Mouse (Mus musculus): ENCODE data around the gene Slmap.
"Not testable (repeated sequence)": the region's sequence is repeated elsewhere in the genome, so short reads cannot be mapped to it uniquely, and the experiment has no call there.

The Slmap gene

GRCm38 (mm10) chr14:26533821-26534756 is 642 bp downstream of the Slmap start:
- in situ Hi-C loops (cut with MboI; ENCODE audit: unreplicated experiment in 2 of 2): loop anchor here in 1 of 2 experiments (5.0 kb wide), 2 partner anchors 43 to 103 kb away; partner anchors contain the start of gene Arf4

DNA sequence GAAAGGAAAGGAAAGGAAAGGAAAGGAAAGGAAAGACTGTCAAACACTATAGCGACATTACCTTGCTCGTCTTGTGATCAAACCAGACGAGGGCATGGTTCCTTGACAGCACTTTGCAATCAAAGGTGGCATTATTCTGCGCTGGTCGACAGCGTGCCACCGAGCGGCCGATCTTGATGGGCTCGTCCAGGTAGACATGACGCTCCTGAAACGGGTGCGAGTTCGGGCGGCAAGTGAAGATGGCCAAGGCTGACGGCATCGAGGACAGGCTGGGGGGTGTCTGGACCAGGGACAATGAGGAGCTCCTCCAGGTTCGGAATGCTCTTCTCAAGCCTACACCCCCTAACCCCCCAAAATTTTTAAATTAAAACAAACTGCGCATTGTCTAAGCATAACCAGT is 1.5 kb downstream of the Slmap start:
- in situ Hi-C loops (cut with MboI; ENCODE audit: unreplicated experiment in 2 of 2): loop anchor here in 1 of 2 experiments (5.0 kb wide), 2 partner anchors 44 to 104 kb away; partner anchors contain the start of gene Arf4

- in situ Hi-C loops (cut with MboI; ENCODE audit: unreplicated experiment in 2 of 2): loop anchor here in 1 of 2 experiments (5.0 kb wide), 2 partner anchors 45 to 105 kb away; partner anchors contain the start of gene Arf4
Observed at GRCm38 (mm10) chr14:26532752-26533151, 2.0 kb downstream of the Slmap start.

- in situ Hi-C loops (cut with MboI; ENCODE audit: unreplicated experiment in 2 of 2): loop anchor here in 1 of 2 experiments (5.0 kb wide), 2 partner anchors 46 to 106 kb away; partner anchors contain the start of gene Arf4
Observed at GRCm38 (mm10) chr14:26531410-26532313, 3.1 kb downstream of the Slmap start.

DNA sequence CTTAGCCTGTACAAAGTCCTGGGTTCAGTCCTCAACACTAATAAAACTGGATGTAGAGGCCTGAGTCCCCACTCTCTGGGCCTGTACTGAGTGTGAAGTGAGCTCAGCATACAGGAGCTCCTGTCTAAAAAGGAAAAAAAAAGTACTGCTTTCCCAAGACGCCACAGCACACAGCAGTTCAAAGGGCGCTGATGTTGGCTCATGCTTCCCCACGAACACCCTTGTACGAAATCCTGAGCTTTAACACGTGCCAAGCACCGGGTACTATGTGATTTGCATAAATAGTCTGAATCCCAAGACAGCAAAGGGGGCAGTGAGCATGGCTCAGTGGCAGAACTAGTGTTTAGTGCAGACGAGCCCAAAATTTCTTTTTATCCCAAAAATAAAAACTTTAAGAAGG is 4.4 kb downstream of the Slmap start:
- in situ Hi-C loops (cut with MboI; ENCODE audit: unreplicated experiment in 2 of 2): loop anchor here in 1 of 2 experiments (5.0 kb wide), 2 partner anchors 47 to 107 kb away; partner anchors contain the start of gene Arf4

GRCm38 (mm10) chr14:26528296-26528695 is 6.4 kb downstream of the Slmap start:
- in situ Hi-C loops (cut with MboI; ENCODE audit: unreplicated experiment in 2 of 2): no loop called here

DNA sequence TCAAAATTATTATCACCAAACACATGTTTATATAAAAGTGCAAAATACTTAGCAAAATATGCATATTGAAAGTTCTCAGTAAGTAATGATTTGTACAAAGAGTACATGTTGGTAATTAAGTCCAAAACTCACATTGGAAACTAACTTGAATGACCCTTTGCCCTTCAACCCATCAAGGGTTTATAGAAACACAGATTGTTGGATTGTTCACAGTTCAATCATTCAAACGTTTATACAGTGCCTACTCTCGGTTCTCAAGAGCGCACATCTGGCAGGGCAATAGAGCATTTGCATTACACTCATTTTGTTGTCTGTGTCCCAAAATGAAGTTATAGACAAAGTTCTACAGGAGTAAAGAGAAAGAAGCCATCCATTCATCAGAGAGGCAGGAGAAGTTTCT is 8.8 kb downstream of the Slmap start:
- in situ Hi-C loops (cut with MboI; ENCODE audit: unreplicated experiment in 2 of 2): no loop called here

GRCm38 (mm10) chr14:26523082-26523481 is 11.6 kb downstream of the Slmap start:
- in situ Hi-C loops (cut with MboI; ENCODE audit: unreplicated experiment in 2 of 2): no loop called here

DNA sequence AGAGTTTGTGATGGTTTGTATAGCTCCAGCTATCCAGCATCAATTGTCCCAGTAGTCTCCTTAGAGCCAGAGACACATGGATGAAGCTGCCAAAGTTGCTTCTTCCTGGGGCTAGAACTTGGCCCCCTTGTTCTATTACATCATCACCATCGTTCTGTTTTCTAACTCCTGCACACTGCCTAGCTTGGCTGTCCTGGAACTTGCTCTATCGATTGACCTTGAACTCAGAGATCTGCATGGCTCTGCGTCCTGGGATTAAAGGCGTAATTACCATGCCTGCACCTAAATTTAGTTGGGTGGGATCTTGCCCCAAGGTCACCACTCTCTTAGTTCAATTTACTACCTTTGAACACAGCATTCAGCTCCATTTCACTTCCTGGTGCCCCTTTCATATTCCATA is 14.9 kb downstream of the Slmap start:
- in situ Hi-C loops (cut with MboI; ENCODE audit: unreplicated experiment in 2 of 2): no loop called here

DNA sequence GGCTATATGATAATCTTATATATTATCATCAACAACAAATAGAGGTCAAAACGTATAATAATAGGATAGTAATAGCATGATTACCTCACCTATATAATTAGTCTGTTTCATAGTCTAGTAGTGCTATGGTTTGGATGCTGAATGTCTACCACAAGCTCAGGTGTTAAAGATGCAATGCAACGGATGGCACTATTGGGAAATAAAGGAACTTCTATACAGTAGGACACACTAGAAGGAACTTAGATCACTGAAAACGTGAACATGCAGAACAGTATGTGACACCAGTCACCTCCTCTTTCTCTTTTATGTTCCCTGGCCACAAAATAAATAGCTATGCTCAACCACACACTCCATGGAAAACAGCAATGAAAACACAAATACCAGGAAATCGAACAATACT is 16.9 kb downstream of the Slmap start:
- in situ Hi-C loops (cut with MboI; ENCODE audit: unreplicated experiment in 2 of 2): no loop called here

GRCm38 (mm10) chr14:26516232-26516631 is 18.5 kb downstream of the Slmap start:
- in situ Hi-C loops (cut with MboI; ENCODE audit: unreplicated experiment in 2 of 2): not testable (repeated sequence)

GRCm38 (mm10) chr14:26515802-26516201 is 18.9 kb downstream of the Slmap start:
- in situ Hi-C loops (cut with MboI; ENCODE audit: unreplicated experiment in 2 of 2): no loop called here

DNA sequence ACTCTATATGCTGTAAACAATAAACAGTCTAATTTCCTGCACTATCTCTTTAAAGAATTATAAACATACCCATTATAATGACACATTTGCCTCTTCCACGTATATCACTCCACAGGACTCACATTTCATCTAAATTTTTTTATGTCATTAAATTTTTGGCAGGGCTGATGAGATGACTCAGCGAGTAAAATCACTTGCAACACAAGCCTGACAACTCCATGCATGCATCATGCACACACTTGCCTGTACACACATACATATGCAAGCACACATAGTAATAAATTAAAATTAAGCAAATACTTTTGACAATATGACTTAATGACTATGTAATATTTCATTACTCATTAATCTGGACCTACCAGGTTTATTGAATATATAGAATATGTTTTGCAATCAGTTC is 24.2 kb downstream of the Slmap start:
- in situ Hi-C loops (cut with MboI; ENCODE audit: unreplicated experiment in 2 of 2): no loop called here

DNA sequence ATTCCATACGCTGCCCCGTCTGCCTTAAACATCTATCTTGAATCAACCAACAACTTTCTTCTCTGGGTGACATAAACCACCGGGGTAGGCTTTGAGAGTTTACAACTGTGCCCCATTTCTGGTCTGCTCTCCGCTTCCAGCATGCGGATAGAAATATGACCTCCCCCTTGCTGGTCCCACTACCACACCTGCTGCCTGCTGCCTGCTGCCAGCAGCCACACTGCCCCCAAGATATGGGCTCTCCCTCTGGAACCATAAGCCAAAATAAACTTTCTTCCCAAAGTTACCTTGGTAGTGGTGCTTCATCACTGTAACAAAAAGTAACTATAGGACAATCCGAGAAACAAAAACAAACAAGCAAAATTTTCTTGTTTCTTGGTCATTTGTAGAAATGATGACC is 26.6 kb downstream of the Slmap start:
- in situ Hi-C loops (cut with MboI; ENCODE audit: unreplicated experiment in 2 of 2): no loop called here

- in situ Hi-C loops (cut with MboI; ENCODE audit: unreplicated experiment in 2 of 2): no loop called here
Observed at GRCm38 (mm10) chr14:26507361-26507760, 27.4 kb downstream of the Slmap start.

GRCm38 (mm10) chr14:26504541-26504940 is 30.2 kb downstream of the Slmap start:
- in situ Hi-C loops (cut with MboI; ENCODE audit: unreplicated experiment in 2 of 2): no loop called here

GRCm38 (mm10) chr14:26500136-26500933 is 34.4 kb downstream of the Slmap start:
- in situ Hi-C loops (cut with MboI; ENCODE audit: unreplicated experiment in 2 of 2): no loop called here

- in situ Hi-C loops (cut with MboI; ENCODE audit: unreplicated experiment in 2 of 2): loop anchor here (10.0 kb wide), 2 partner anchors 110 to 150 kb away; no protein-coding TSS in a partner anchor
Observed at GRCm38 (mm10) chr14:26495021-26495420, 39.7 kb downstream of the Slmap start.

DNA sequence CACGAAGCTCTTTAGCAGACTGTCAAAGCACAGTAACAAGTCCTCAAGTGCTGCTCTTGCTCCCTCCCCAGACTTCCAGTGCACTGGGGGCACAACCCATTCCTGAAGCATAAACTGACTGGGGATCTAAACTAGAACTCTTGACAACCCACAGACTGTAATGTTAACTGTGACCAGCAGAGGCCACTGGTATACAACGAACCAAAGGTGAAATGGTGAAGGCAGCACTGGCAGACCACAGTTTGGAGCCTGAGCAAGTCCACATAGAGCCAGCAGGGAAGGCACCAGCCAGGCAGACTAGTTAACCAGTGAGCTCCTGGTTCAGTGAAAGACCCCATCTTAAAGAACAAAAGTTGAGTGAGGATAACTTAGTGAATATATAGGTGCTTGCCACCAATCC is 43.6 kb downstream of the Slmap start:
- in situ Hi-C loops (cut with MboI; ENCODE audit: unreplicated experiment in 2 of 2): loop anchor here (5.0 to 10.0 kb wide), 5 partner anchors 114 to 606 kb away; no protein-coding TSS in a partner anchor
